Mouse (Mus musculus): ENCODE measurements around the gene Zfand3.

DNA sequence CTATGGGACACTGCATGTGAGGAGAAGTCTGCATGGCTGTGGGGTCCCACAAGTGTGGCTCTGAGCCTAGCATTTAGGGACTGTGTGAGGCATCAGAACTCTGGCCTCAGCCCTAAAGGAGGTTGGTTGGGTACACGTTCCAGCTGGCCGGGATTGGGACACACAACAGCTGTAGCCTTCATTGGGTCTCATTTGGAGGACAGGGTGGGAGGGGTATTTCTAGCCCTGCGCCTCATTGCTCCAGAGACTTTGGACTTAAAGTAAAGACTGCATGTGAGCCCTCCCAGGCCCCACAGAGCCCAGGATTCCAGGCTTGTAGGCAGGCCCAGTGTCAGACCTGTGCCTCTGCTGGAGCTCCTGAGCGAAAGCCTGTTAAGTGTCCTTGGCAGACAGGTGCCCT is 225.9 kb downstream of the Zfand3 start:
- TF ChIP-seq POLR2A (IDR thresholded peaks at IDR 0.05; ENCODE audit: insufficient read depth, low read depth, low read length) (no peak), CTCF (IDR thresholded peaks at IDR 0.05; ENCODE audit: insufficient read depth, low read depth, low read length) (no peak)

Data from olfactory bulb, adult 2 months (tissue).